ENCODE assay signal across 23 mouse cellular contexts in the genomic region with DNA sequence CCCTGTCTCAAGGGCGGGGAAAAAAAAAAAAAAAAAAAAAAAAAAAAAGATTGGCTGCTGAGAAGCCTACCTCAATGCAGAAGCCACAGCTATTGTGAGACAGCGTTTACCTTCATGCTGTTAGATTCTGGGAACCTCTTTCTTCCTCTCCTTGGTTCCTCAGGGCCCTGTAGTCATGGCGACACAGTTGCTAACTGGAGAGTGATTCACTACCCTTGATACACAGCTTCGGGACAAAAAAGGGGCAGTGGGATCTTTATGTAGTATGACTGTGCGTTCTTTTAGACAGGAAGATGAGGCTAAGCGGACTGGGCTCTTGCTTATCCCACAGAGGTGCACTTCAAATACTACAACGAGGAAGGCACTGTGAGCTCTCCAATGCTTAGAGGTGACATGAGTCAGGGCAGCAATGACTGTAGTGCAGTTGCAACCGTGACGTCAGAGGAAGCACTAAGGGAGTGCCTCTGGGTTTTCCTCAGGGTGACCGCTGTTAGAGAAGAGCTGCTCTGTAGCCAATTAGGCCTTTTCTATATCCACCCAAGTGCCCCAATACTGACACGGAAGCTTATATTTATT. TPM values are rescaled to one million over a fixed set of nuclear protein-coding genes. Genes with fewer than 3 reads are reported as not detected.
DNase-seq lines count a peak whose midpoint lies in the region; ATAC-seq and TF ChIP-seq lines count a peak whose summit lies in the region.
"Had no signal": no experiment of that assay in that cellular context is flagged by ENCODE, and none has a peak within 500 bp of the region (broad histone marks: within the 10 kb centered on the region; RNA-seq: fewer than 3 reads in every experiment).

No protein-coding gene starts in this region.

- peak; percentile 53 to 67 for ATAC-seq in hematopoietic stem cell, adult 5-6 weeks (replicated peaks in 1 of 2; ENCODE audit: insufficient read depth in 1 of 2, low FRiP score in 2 of 2, low TSS enrichment in 1 of 2, low read depth in 1 of 2, poor library complexity in 2 of 2, severe bottlenecking in 2 of 2)
- ATAC-seq: forebrain, embryonic 16.5 days; Patski had no signal

- 0 out of 2 replicates have a peak overlapping the region, but pooled peaks have one; percentile 16 for H3K27ac ChIP-seq in gastrocnemius, adult 2 months
- H3K27ac ChIP-seq: embryonic facial prominence, embryonic 12.5 days; hindbrain, embryonic 15.5 days; layer of hippocampus, adult 2 months; left cerebral cortex, adult 2 months; limb, embryonic 12.5 days; liver, embryonic 14.5 days; stomach, embryonic 15.5 days had no signal

- no peak for TF ChIP-seq CTCF in gastrocnemius, adult 2 months (IDR thresholded peaks at IDR 0.05)

- H3K4me3 ChIP-seq in gastrocnemius, adult 2 months, result no peak overlapping the region
- H3K4me3 ChIP-seq: embryonic facial prominence, embryonic 12.5 days; hindbrain, embryonic 15.5 days; layer of hippocampus, adult 2 months; left cerebral cortex, adult 2 months; limb, embryonic 12.5 days; stomach, embryonic 15.5 days had no signal

- no peak for DNase-seq in gastrocnemius, adult 2 months
- DNase-seq in gastrocnemius, postnatal 25 days, result no peak
- peak; percentile 74 for DNase-seq in R1 (ENCODE audit: low read depth, low spot score)
- peak; percentile 19 to 21 for DNase-seq in natural killer cell, adult 2 months (ENCODE audit: low spot score in 2 of 2)
- no peak for DNase-seq in spleen, postnatal 4 days (ENCODE audit: low spot score in 2 of 2)
- DNase-seq in cerebellum, postnatal 10 days, result no peak
- no peak for DNase-seq in adrenal gland, postnatal 36 days
- DNase-seq: cerebellum, adult 18-20 months; heart, postnatal 10 days; kidney, adult 11 months; kidney, postnatal 10 days; lung, postnatal 10 days; right cerebral cortex, adult 18-20 months had no signal

- intact Hi-C loops in gastrocnemius, adult 2 months (cut with DNase I), result no loop called here

RNA-seq across cellular contexts. Expression of gene Entpd1, which starts 27.7 kb away (rescaled TPM):
- 10 to 100 TPM; 10.0 to 12.9 TPM for total RNA-seq in gastrocnemius, adult 2 months (2021)
- 10 to 100 TPM; 13.7 to 15.8 TPM for total RNA-seq in gastrocnemius, postnatal 25 days (2021)
- total RNA-seq in hematopoietic stem cell, adult 5-6 weeks (2017), result 19.2 and 31.2 TPM in 2 replicates
- 10 to 100 TPM; 20.6 to 40.8 TPM for total RNA-seq in adrenal gland, postnatal 36 days (2021)

RNA-seq across cellular contexts. Expression of gene Tctn3, which starts 27.8 kb away (rescaled TPM):
- 1 to 10 TPM; 2.6 to 2.8 TPM for total RNA-seq in gastrocnemius, adult 2 months (2021)
- total RNA-seq in gastrocnemius, postnatal 25 days (2021), result 1 to 10 TPM; 1.4 to 2.2 TPM
- 5.7 and 10.9 TPM in 2 replicates for total RNA-seq in hematopoietic stem cell, adult 5-6 weeks (2017)
- 1 to 10 TPM; 5.1 to 5.5 TPM for total RNA-seq in adrenal gland, postnatal 36 days (2021)

RNA-seq across cellular contexts. Expression of gene Aldh18a1, which starts 51.6 kb away (rescaled TPM):
- 1 to 10 TPM; 3.5 to 5.0 TPM for total RNA-seq in gastrocnemius, adult 2 months (2021)
- total RNA-seq in gastrocnemius, postnatal 25 days (2021), result 1 to 10 TPM; 5.2 to 6.5 TPM
- total RNA-seq in hematopoietic stem cell, adult 5-6 weeks (2017), result 35.6 and 39.1 TPM in 2 replicates
- total RNA-seq in adrenal gland, postnatal 36 days (2021), result 10 to 100 TPM; 19.2 to 35.1 TPM

Comparison
In these comparisons a context has a peak if more than half of its experiments do, and no peak if none do; other contexts are left out.
1. DNase-seq: peak in R1 (single experiment) and natural killer cell, adult 2 months (2 of 2); none in gastrocnemius, adult 2 months (single experiment), gastrocnemius, postnatal 25 days (single experiment), spleen, postnatal 4 days (0 of 2), cerebellum, postnatal 10 days (0 of 2) and adrenal gland, postnatal 36 days (0 of 2).